Mouse (Mus musculus): ENCODE data around the gene Ints1. TPM values are rescaled to one million over a fixed set of nuclear protein-coding genes. Genes with fewer than 3 reads are reported as not detected.

The Ints1 gene
- polyA plus RNA-seq, 1 experiment from 2014 or later, result 25.6 TPM

GRCm38 (mm10) chr5:139791227-139792158 lies 16.0 kb upstream of the Ints1 start, which contains the start of gene Mafk:
TSS of gene Mafk (plus strand) at chr5:139791513.
- peak within 1 kb of the TSS; percentile 100 for H3K4me2 ChIP-seq
- no peaks in the 10 kb centered on the region for H3K9me3 ChIP-seq (replicated peaks)
- H3K4me1 ChIP-seq, result peaks cover 39% of the 10 kb centered on the region
- WGBS, result under 1% methylated on average over 92 of the region's 92 CpGs
- peak within 1 kb of the TSS; percentile 64 for H3K27ac ChIP-seq (replicated peaks)
- H3K27me3 ChIP-seq (replicated peaks), result no peaks in the 10 kb centered on the region
- peak; percentile 85 for ATAC-seq (ENCODE audit: low FRiP score)
- H3K9ac ChIP-seq (replicated peaks), result peak within 1 kb of the TSS; percentile 52
- peak within 1 kb of the TSS; percentile 80 for H3K4me3 ChIP-seq (replicated peaks)
- H3K36me3 ChIP-seq, result no peaks in the 10 kb centered on the region

- 61% methylated on average over 4 of the region's 4 CpGs for WGBS
- H3K27me3 ChIP-seq (replicated peaks), result no peaks in the 10 kb centered on the region
- H3K36me3 ChIP-seq, result no peaks in the 10 kb centered on the region
- H3K4me1 ChIP-seq, result peaks cover 24% of the 10 kb centered on the region
- H3K27ac ChIP-seq (replicated peaks), result no peak overlapping the region
- no peaks in the 10 kb centered on the region for H3K9me3 ChIP-seq (replicated peaks)
- H3K4me3 ChIP-seq (replicated peaks), result no peak overlapping the region
- ATAC-seq (ENCODE audit: low FRiP score), result no peak
- no peak overlapping the region for H3K4me2 ChIP-seq
- no peak overlapping the region for H3K9ac ChIP-seq (replicated peaks)
These were observed 14.0 kb upstream of the Ints1 start for GRCm38 (mm10) chr5:139789466-139789865.

DNA sequence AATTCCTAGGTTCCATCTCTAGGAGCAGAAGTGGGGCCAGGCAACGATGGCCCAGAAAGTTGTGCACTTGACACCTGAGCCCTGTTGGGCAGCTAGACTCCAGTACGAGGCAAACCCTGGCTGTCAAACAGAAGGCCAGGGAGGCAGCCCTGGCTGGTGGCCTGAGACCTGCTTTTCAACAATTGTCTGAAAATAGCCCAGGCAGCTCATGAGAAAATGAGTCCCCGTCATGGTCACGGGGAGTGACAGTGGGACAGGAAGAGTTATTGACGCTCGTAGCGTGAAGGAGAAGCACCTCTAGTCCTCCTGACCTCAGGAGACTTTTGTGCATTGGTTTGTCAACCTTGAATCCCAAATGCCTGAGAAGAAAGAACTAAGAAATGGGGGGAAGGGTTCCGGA lies 5.9 kb upstream of the Ints1 start:
- no peaks in the 10 kb centered on the region for H3K9me3 ChIP-seq (replicated peaks)
- no peak overlapping the region for H3K4me2 ChIP-seq
- no peaks in the 10 kb centered on the region for H3K36me3 ChIP-seq
- H3K27ac ChIP-seq (replicated peaks), result no peak overlapping the region
- no peaks in the 10 kb centered on the region for H3K4me1 ChIP-seq
- H3K9ac ChIP-seq (replicated peaks), result no peak overlapping the region
- no peaks in the 10 kb centered on the region for H3K27me3 ChIP-seq (replicated peaks)
- no peak overlapping the region for H3K4me3 ChIP-seq (replicated peaks)
- 82% methylated on average over 8 of the region's 8 CpGs for whole genome bisulfite sequencing
- ATAC-seq (ENCODE audit: low FRiP score), result no peak

DNA sequence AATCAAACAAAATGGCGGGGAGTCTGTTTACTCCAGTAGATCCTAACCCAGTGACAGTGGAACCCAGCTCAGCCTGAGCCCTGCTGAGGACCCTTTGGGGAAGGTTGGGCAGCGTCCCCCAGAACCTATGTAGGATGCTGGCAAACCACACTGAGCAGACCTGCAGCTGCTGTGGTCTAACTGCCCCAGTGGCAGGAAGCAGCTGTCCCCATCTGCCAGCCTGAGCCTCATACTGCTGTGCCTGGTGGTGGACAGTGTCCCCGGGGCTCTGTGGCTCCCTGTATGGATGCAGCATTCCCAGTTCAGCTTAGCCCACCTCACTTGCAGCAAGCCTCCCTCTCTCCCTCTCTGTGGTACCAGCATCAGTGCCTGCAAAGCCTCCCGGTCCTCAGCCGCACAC lies 1.5 kb upstream of the Ints1 start:
- H3K4me1 ChIP-seq, result peaks cover 14% of the 10 kb centered on the region
- H3K4me2 ChIP-seq, result no peak overlapping the region
- no peak overlapping the region for H3K4me3 ChIP-seq (replicated peaks)
- 85% methylated on average over 5 of the region's 5 CpGs for WGBS
- no peak overlapping the region for H3K9ac ChIP-seq (replicated peaks)
- H3K36me3 ChIP-seq, result peaks cover 16% of the 10 kb centered on the region
- H3K27me3 ChIP-seq (replicated peaks), result no peaks in the 10 kb centered on the region
- H3K9me3 ChIP-seq (replicated peaks), result no peaks in the 10 kb centered on the region
- H3K27ac ChIP-seq (replicated peaks), result no peak overlapping the region
- ATAC-seq (ENCODE audit: low FRiP score), result no peak

DNA sequence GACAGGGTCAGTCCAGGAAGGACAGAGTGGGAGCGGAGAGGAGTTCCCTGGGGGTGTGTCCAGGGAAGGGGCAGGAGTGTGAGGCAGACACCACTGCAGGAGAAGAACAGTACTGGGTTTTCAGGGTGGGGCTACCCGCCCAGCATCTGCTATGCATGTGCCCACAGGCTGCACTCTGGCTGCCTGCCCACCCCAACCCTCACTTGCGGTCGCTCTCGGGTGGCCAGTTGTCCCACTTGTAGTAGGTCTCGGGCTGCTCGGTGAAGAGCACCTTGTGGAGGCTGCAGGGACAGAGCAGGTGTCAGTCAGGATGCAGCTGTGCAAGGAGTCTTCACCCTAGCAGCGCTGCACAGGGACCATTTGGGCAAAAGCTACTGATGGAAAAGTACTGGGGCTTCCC lies 7.3 kb downstream of the Ints1 start:
- Histone ChIP-seq H3K4me3 (replicated peaks) (no peak overlapping the region), H3K27ac (replicated peaks) (no peak overlapping the region), H3K9ac (replicated peaks) (no peak overlapping the region), H3K36me3 (peaks cover 94% of the 10 kb centered on the region), H3K4me2 (no peak overlapping the region), H3K4me1 (no peaks in the 10 kb centered on the region), H3K27me3 (replicated peaks) (no peaks in the 10 kb centered on the region), H3K9me3 (replicated peaks) (no peaks in the 10 kb centered on the region)
- ATAC-seq (ENCODE audit: low FRiP score), result no peak
- WGBS, result 94% methylated on average over 8 of the region's 8 CpGs

DNA sequence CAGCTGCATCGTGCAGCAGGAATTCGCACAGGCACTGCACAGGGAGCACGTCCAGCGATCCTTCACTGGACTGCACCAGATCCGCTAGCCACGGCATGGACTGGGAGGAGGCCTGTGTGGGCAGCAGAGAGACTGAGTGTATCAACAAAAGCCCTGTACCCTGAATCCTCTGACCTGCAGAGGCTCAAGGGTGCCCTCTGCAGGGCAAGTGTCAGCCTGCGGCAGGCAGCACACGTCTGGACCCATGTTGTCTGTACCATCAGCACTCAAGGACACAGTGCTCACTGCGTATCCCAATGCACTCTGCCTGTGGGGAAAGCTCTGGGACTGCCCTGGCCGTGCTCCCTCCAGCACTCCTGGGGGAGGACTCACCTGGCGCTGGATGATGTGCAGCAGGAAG lies 11.2 kb downstream of the Ints1 start:
- 80% methylated on average over 11 of the region's 11 CpGs for WGBS

GRCm38 (mm10) chr5:139758096-139758495 lies 17.4 kb downstream of the Ints1 start:
- Histone ChIP-seq H3K4me2 (no peak overlapping the region), H3K4me3 (replicated peaks) (no peak overlapping the region), H3K27ac (replicated peaks) (no peak overlapping the region), H3K9ac (replicated peaks) (no peak overlapping the region), H3K4me1 (no peaks in the 10 kb centered on the region), H3K36me3 (peaks cover 94% of the 10 kb centered on the region), H3K27me3 (replicated peaks) (no peaks in the 10 kb centered on the region), H3K9me3 (replicated peaks) (no peaks in the 10 kb centered on the region)
- WGBS, result 89% methylated on average over 16 of the region's 16 CpGs
- no peak for ATAC-seq (ENCODE audit: low FRiP score)

More for the DNA sequence above, 11.2 kb downstream of the Ints1 start:
- Histone ChIP-seq H3K9me3 (replicated peaks) (no peaks in the 10 kb centered on the region), H3K4me3 (replicated peaks) (no peak overlapping the region), H3K36me3 (peaks cover 95% of the 10 kb centered on the region), H3K4me2 (no peak overlapping the region), H3K9ac (replicated peaks) (no peak overlapping the region), H3K27me3 (replicated peaks) (no peaks in the 10 kb centered on the region), H3K4me1 (no peaks in the 10 kb centered on the region), H3K27ac (replicated peaks) (no peak overlapping the region)
- ATAC-seq (ENCODE audit: low FRiP score), result no peak

DNA sequence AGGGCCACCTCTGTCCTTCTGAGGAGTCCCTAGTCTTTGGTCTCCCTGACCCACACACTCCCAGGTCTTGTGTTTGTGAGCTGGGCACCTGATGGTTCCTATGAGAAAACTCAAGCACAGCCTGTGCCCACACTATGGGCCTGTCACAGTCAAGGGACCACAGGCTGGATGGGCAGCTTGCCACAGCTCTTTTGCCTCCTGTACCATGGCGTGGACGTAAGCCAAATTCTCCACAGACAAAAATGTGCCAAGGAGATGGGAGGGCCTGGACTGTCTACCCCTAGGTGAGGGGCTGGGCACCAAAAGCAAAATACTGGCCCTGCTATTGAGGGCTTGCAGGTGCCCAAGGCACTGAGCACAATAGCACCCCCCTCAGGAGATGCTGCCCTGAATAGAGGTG lies 18.9 kb downstream of the Ints1 start:
- Histone ChIP-seq H3K4me1 (no peaks in the 10 kb centered on the region), H3K36me3 (peaks cover 94% of the 10 kb centered on the region), H3K4me2 (no peak overlapping the region), H3K9me3 (replicated peaks) (no peaks in the 10 kb centered on the region), H3K27ac (replicated peaks) (no peak overlapping the region), H3K9ac (replicated peaks) (no peak overlapping the region), H3K4me3 (replicated peaks) (no peak overlapping the region), H3K27me3 (replicated peaks) (no peaks in the 10 kb centered on the region)
- ATAC-seq (ENCODE audit: low FRiP score), result no peak
- 85% methylated on average over 2 of the region's 2 CpGs for WGBS

DNA sequence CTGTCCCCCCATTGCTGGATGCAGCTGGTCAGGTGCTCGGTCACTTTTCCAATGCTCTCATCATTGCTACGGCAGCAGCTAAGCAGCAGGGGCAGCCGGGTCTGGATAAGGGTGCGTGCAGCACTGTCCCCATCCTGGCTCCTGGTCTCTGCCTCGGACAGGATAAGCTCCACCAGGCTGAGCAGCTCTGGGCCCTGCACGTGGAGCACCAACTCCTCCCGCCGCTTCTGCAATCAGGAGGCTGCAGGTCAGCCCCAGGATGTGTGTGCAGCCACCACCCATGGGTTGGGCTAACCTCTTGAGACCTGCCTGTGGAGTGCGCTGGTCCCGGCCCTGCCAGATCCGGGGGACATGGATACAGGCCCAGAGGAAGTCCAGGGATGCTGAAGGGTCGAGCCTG lies 19.3 kb downstream of the Ints1 start:
- Histone ChIP-seq H3K36me3 (peaks cover 96% of the 10 kb centered on the region), H3K9me3 (replicated peaks) (no peaks in the 10 kb centered on the region), H3K4me3 (replicated peaks) (no peak overlapping the region), H3K4me1 (no peaks in the 10 kb centered on the region), H3K27me3 (replicated peaks) (no peaks in the 10 kb centered on the region), H3K4me2 (no peak overlapping the region), H3K27ac (replicated peaks) (no peak overlapping the region), H3K9ac (replicated peaks) (no peak overlapping the region)
- WGBS, result 91% methylated on average over 12 of the region's 12 CpGs
- ATAC-seq (ENCODE audit: low FRiP score), result no peak

DNA sequence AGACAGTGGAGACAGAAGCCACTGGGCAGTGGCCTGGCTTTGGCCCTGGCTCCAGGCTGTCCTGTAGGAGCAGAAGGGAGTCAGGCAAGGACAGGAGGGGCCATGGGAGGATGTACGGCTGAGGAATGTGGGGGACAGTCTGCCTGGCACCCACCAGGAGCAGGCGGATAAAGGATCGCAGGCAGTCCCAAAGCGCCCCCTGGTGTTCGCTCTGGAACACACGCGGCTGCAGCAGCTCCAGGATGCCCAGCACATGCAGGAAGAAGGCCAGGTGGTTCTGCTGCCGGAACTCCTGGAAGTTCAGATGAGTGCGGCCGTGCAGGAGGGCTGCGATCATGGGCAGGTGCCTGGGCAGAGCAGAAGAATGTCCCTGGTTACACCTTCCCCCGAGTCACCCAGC lies 20.7 kb downstream of the Ints1 start:
- no peak overlapping the region for H3K4me2 ChIP-seq
- H3K27me3 ChIP-seq (replicated peaks), result no peaks in the 10 kb centered on the region
- H3K4me3 ChIP-seq (replicated peaks), result no peak overlapping the region
- H3K4me1 ChIP-seq, result no peaks in the 10 kb centered on the region
- peaks cover 87% of the 10 kb centered on the region for H3K36me3 ChIP-seq
- H3K27ac ChIP-seq (replicated peaks), result no peak overlapping the region
- H3K9ac ChIP-seq (replicated peaks), result no peak overlapping the region
- no peak for ATAC-seq (ENCODE audit: low FRiP score)
- H3K9me3 ChIP-seq (replicated peaks), result no peaks in the 10 kb centered on the region
- WGBS, result 34% methylated on average over 12 of the region's 12 CpGs

- Histone ChIP-seq H3K36me3 (peaks cover 46% of the 10 kb centered on the region), H3K4me3 (replicated peaks) (no peak overlapping the region), H3K4me1 (no peaks in the 10 kb centered on the region), H3K4me2 (no peak overlapping the region), H3K27ac (replicated peaks) (no peak overlapping the region), H3K9ac (replicated peaks) (no peak overlapping the region), H3K9me3 (replicated peaks) (no peaks in the 10 kb centered on the region), H3K27me3 (replicated peaks) (0 out of 2 replicates have a peak, but pooled peaks cover 7% of the 10 kb centered on the region)
- peak; percentile 25; the same call in 1 of the 2 replicates for ATAC-seq (ENCODE audit: low FRiP score)
These were observed 24.9 kb downstream of the Ints1 start for GRCm38 (mm10) chr5:139750535-139750934.

- Histone ChIP-seq H3K4me3 (replicated peaks) (no peak overlapping the region), H3K27me3 (replicated peaks) (0 out of 2 replicates have a peak, but pooled peaks cover 7% of the 10 kb centered on the region), H3K36me3 (peaks cover 38% of the 10 kb centered on the region), H3K9ac (replicated peaks) (no peak overlapping the region), H3K4me1 (no peaks in the 10 kb centered on the region), H3K4me2 (no peak overlapping the region), H3K27ac (replicated peaks) (no peak overlapping the region), H3K9me3 (replicated peaks) (no peaks in the 10 kb centered on the region)
- ATAC-seq (ENCODE audit: low FRiP score), result no peak
- 85% methylated on average over 16 of the region's 16 CpGs for WGBS
These were observed 25.9 kb downstream of the Ints1 start for GRCm38 (mm10) chr5:139749413-139750125.

Measured in neural tube, embryonic 15.5 days (tissue).